Mouse (Mus musculus) effector memory CD4-positive, alpha-beta T cell, adult 5 months (primary cell): ENCODE results near the gene Sult2a6. TPM values are rescaled to one million over a fixed set of nuclear protein-coding genes. Genes with fewer than 3 reads are reported as not detected.

Source experiments
- polyA plus RNA-seq: library from polyadenylated mRNA; unstranded; fragments of 100-300 nt; shearing (Covaris generic); gene quantifications from one replicate; pipeline ENCODE4 v1.2.1, GENCODE M21; 2017

Sult2a6 gene
- polyA plus RNA-seq: not detected

DNA sequence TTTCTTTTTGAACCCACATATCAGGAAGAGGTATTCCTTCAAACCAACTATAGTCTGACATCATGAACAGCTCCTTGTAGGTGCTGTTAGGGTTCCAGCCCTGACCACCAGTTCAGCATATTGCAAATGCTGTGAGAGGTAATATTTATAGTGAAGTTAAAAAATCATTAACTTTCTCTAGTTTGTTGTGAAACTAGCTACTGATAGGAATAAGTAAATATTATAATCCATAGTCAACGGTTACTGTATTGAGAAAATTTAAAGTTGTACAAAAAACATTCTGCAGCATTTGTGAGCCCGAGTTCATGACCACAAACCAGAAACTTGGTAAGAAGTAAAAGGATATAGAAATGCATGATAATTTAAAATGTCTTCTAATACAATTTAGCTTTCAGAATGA, at the start of gene Sult2a6:
Gene Sult2a6, minus strand, starts transcription at position 101 of the 400 bp plus-strand sequence.

Other genes starting within 250 kb of the Sult2a6 start
- gene Sult2a3, start 131.8 kb downstream of the Sult2a6 start, polyA plus RNA-seq: not detected
- gene Obox8, start 78.7 kb upstream of the Sult2a6 start, polyA plus RNA-seq: not detected
- gene Sult2a8, start 191.9 kb upstream of the Sult2a6 start, polyA plus RNA-seq: not detected
- not detected for gene Sult2a7, start 239.4 kb upstream of the Sult2a6 start, polyA plus RNA-seq